Mouse (Mus musculus) intestine, embryonic 16.5 days (tissue): ENCODE results near the gene 1110051M20Rik. TPM values are rescaled to one million over a fixed set of nuclear protein-coding genes. Genes with fewer than 3 reads are reported as not detected.

ENCODE experiments used
- ATAC-seq: fragments of 200-750 bp; cut with Nextera tagmentation; 2 replicates; pipeline ENCODE4 v1.8.0; 2017; ENCODE audit warnings: moderate TSS enrichment, moderate library complexity
- H3K27ac ChIP-seq: fragments of 300-500 bp; sonication (generic); 2 replicates; pipeline ENCODE4 v1.5.1; 2014; ENCODE audit warnings: mild to moderate bottlenecking, low read length
- H3K27me3 ChIP-seq: fragments of 300-500 bp; sonication (generic); replicated peaks from 2 replicates; pipeline ENCODE4 v1.6.1; 2014; ENCODE audit warnings: low read length, control low read depth, mixed read lengths; ENCODE audit not compliant: control insufficient read depth, insufficient read depth
- H3K36me3 ChIP-seq: fragments of 300-500 bp; sonication (generic); 2 replicates; pipeline ENCODE4 v1.6.1; 2014; ENCODE audit warnings: low read length, control low read depth; ENCODE audit not compliant: control insufficient read depth, insufficient read depth
- H3K4me1 ChIP-seq: fragments of 300-500 bp; sonication (generic); 2 replicates; pipeline ENCODE4 v1.6.1; 2014; ENCODE audit warnings: low read length, control low read depth, mixed read lengths; ENCODE audit not compliant: control insufficient read depth, insufficient read depth
- H3K4me2 ChIP-seq: fragments of 300-500 bp; sonication (generic); 2 replicates; pipeline ENCODE4 v1.6.1; 2014; ENCODE audit warnings: low read depth, low read length, control low read depth
- H3K4me3 ChIP-seq: fragments of 300-500 bp; sonication (generic); 2 replicates; pipeline ENCODE4 v1.5.1; 2014; ENCODE audit warnings: mild to moderate bottlenecking, low read length
- H3K9ac ChIP-seq: fragments of 300-500 bp; sonication (generic); 2 replicates; pipeline ENCODE4 v1.6.1; 2014; ENCODE audit warnings: low read depth, low read length
- H3K9me3 ChIP-seq: fragments of 300-500 bp; sonication (generic); 2 replicates; pipeline ENCODE4 v1.6.1; 2016; ENCODE audit warnings: low read length, control low read depth; ENCODE audit not compliant: control insufficient read depth
- WGBS: fragments of 180-500 bp; shearing (Covaris S2); extraction: QIAGEN DNeasy Blood & Tissue Kit; methylation state at CpG from one replicate; pipeline ENCODE4 v1.1.7; 2014; 5-methylcytosine and 5-hydroxymethylcytosine counted together
- polyA plus RNA-seq: library from polyadenylated mRNA; unstranded; fragments of >200 nt; fragmentation: Nextera tagmentation; extraction: Ambion mirVana; gene quantifications from 2 replicates; pipeline ENCODE4 v1.2.1, GENCODE M21; 2015

Gene 1110051M20Rik
- polyA plus RNA-seq, 1 experiment from 2014 or later = 36.0 TPM

GRCm38 (mm10) chr2:91258830-91259229 is 185.7 kb downstream of the 1110051M20Rik start:
- no peak overlapping the region for H3K9ac ChIP-seq
- H3K4me3 ChIP-seq = no peak overlapping the region
- H3K4me2 ChIP-seq = no peak overlapping the region
- no peaks in the 10 kb centered on the region for H3K9me3 ChIP-seq
- 0 out of 2 replicates have a peak, but pooled peaks cover 2% of the 10 kb centered on the region for H3K36me3 ChIP-seq
- peaks cover 22% of the 10 kb centered on the region for H3K4me1 ChIP-seq
- peaks cover 2% of the 10 kb centered on the region; the same call in 1 of the 2 replicates for H3K27me3 ChIP-seq
- WGBS = 47% methylated on average over 1 of the region's 1 CpGs
- no peak overlapping the region for H3K27ac ChIP-seq
- ATAC-seq = no peak

DNA sequence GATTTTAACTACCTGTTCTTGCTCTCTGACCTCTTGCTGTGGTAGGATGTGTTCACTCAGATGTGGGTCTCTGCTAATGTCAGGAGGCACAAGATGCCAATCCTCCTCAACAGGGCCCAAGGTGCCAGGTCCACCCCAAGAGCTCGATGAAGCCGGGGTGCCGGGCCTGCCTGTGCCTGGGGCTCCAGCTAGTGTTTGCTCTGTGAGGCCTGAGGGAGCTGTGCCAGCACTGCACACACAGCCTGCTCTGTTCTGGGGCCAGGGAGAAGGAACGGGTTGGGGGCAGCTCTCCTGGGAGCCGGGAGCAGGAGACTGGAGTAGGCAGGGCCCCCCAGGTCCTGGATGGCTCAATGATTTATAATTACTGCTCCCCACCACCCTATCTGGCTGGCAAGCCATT is 186.4 kb downstream of the 1110051M20Rik start:
- H3K9me3 ChIP-seq = no peaks in the 10 kb centered on the region
- H3K27ac ChIP-seq = peak overlapping the region; percentile 17; the same call in 1 of the 2 replicates
- H3K4me1 ChIP-seq = peaks cover 22% of the 10 kb centered on the region
- H3K4me2 ChIP-seq = peak overlapping the region; percentile 96
- H3K36me3 ChIP-seq = 0 out of 2 replicates have a peak, but pooled peaks cover 2% of the 10 kb centered on the region
- peak overlapping the region; percentile 72 for H3K9ac ChIP-seq
- H3K4me3 ChIP-seq = peak overlapping the region; percentile 76
- peaks cover 2% of the 10 kb centered on the region; the same call in 1 of the 2 replicates for H3K27me3 ChIP-seq
- 55% methylated on average over 5 of the region's 5 CpGs for WGBS
- ATAC-seq = no peak

- H3K27ac ChIP-seq = peak overlapping the region; percentile 36
- ATAC-seq = peak; percentile 76
- peaks cover 2% of the 10 kb centered on the region; the same call in 1 of the 2 replicates for H3K27me3 ChIP-seq
- peak overlapping the region; percentile 96 for H3K4me2 ChIP-seq
- H3K36me3 ChIP-seq = no peaks in the 10 kb centered on the region
- whole genome bisulfite sequencing = 2% methylated on average over 22 of the region's 22 CpGs
- no peaks in the 10 kb centered on the region for H3K9me3 ChIP-seq
- H3K4me3 ChIP-seq = peak overlapping the region; percentile 76
- H3K4me1 ChIP-seq = peaks cover 22% of the 10 kb centered on the region
- peak overlapping the region; percentile 72 for H3K9ac ChIP-seq
Measured at GRCm38 (mm10) chr2:91257126-91257980, 187.2 kb downstream of the 1110051M20Rik start.

DNA sequence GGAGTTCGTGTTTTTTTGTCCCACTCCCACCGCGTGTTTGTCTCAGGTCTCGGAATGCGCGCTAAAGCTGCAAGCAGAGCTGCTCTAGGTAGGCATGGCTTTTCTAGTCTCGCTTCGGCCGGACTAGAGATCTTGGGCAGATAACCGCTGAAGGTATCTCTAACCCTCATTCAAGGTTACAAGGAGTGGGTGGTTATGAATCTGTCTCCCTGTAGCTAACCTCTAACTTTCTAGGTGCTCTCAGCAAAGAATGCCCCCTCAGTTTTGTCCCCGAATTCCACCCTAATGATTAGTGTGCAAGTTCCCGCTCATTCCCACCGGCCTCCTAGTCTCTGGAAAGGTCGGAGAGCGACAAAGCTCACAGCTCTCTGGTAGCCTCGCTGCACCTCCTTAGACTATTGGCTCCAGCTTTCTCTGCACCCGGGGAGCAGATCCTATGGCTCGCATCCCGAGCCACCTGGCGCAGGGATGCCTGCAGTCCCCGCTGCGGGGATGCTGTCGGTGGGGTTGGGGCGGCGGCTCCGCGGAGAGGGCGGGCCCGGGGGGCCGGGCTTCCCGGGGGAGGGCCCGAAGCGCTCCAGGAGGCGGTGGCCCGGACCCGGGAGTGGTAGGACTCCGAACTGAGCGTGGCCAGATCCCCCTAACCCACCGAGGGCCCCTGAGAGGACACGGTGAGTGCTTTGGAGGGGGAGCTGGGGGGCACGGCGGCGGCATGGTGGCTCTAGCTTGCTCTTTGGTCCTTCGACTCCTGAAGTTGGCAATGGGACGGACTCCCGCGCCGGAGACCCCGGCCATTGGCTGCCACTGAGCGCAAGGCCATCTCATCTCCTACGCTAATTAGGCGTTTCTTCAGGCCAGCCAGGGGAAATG is 188.0 kb downstream of the 1110051M20Rik start:
- H3K4me3 ChIP-seq = peak overlapping the region; percentile 76
- peaks cover 22% of the 10 kb centered on the region for H3K4me1 ChIP-seq
- no peaks in the 10 kb centered on the region for H3K36me3 ChIP-seq
- peaks cover 2% of the 10 kb centered on the region; the same call in 1 of the 2 replicates for H3K27me3 ChIP-seq
- peak overlapping the region; percentile 36 for H3K27ac ChIP-seq
- ATAC-seq = peak; percentile 82
- peak overlapping the region; percentile 72 for H3K9ac ChIP-seq
- no peaks in the 10 kb centered on the region for H3K9me3 ChIP-seq
- H3K4me2 ChIP-seq = peak overlapping the region; percentile 96
- WGBS = 1% methylated on average over 52 of the region's 52 CpGs

DNA sequence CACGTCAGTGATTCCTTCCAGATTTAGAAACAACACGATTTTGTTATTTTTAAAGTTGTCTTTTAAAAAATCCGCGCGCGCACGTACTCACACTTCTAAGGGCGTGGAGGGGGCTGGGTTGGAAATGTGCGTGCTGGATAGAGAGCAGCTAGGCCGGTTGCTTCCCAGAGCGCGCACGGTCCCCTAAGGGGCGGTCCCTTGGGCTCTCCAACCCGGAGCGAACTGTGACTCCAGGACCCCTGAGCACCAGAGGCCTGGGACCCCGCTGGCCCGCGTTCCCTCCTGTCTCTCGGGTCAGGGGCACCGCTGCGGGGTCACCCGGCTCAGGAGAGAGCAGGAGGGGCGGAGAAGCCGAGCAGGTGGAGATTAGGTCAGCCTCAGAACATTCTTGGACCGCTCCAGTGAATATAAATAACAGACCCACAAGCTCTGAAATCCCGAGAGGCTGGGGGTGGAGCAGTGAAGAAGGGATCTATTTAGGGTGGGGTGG is 188.8 kb downstream of the 1110051M20Rik start, which contains the start of gene Pacsin3:
Gene Pacsin3 (plus strand): TSS at position 294 of the 490 bp plus-strand sequence.
- WGBS = 3% methylated on average over 27 of the region's 27 CpGs
- H3K4me1 ChIP-seq = peaks cover 22% of the 10 kb centered on the region
- peak within 1 kb of the TSS; percentile 36 for H3K27ac ChIP-seq
- no peaks in the 10 kb centered on the region for H3K36me3 ChIP-seq
- peak; percentile 25; the same call in 1 of the 2 replicates for ATAC-seq
- H3K4me3 ChIP-seq = peak within 1 kb of the TSS; percentile 76
- H3K9ac ChIP-seq = peak within 1 kb of the TSS; percentile 72
- H3K27me3 ChIP-seq = peaks cover 2% of the 10 kb centered on the region; the same call in 1 of the 2 replicates
- no peaks in the 10 kb centered on the region for H3K9me3 ChIP-seq
- H3K4me2 ChIP-seq = peak within 1 kb of the TSS; percentile 96

DNA sequence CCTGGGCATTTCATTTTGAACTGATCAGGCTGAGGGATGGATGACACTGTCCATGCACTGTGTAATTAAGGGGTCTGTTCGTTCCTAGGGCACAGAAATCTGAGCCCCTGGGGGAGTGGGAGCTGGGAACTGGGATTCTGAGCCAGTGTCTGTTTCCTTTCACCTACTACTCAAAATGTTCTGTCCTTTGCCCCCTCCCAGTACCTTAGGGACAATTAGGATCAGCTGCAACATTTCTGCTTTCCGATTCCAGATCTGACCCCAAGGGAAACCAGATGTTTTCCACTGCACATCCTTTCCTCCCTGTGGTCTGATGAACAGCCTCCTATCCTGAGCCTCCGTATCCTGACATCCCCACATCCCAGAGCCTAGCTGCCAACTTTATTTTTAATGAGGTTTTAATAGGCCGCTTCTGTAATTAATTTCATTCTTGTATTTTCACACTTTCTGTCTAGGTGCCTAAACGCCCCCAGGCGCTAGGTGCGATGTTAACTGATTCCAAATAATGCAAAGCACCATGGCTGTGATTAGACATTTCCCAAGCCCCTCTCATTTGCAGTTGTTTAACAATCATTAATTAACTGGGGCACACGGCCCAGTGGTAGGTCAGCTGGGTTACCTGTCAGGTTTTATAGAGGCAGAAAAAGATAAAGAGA is 189.7 kb downstream of the 1110051M20Rik start:
- H3K4me1 ChIP-seq = peaks cover 22% of the 10 kb centered on the region
- no peak for ATAC-seq
- peaks cover 2% of the 10 kb centered on the region; the same call in 1 of the 2 replicates for H3K27me3 ChIP-seq
- no peaks in the 10 kb centered on the region for H3K36me3 ChIP-seq
- H3K4me3 ChIP-seq = no peak overlapping the region
- no peak overlapping the region for H3K27ac ChIP-seq
- H3K4me2 ChIP-seq = no peak overlapping the region
- H3K9me3 ChIP-seq = no peaks in the 10 kb centered on the region
- H3K9ac ChIP-seq = no peak overlapping the region
- WGBS = 40% methylated on average over 8 of the region's 8 CpGs

- WGBS = 64% methylated on average over 4 of the region's 4 CpGs
- Histone ChIP-seq H3K9me3 (no peaks in the 10 kb centered on the region), H3K27ac (no peak overlapping the region), H3K9ac (no peak overlapping the region), H3K27me3 (peaks cover 2% of the 10 kb centered on the region; the same call in 1 of the 2 replicates), H3K4me2 (no peak overlapping the region), H3K36me3 (no peaks in the 10 kb centered on the region), H3K4me3 (no peak overlapping the region), H3K4me1 (peaks cover 12% of the 10 kb centered on the region)
- no peak for ATAC-seq
Measured at GRCm38 (mm10) chr2:91252512-91252911, 192.0 kb downstream of the 1110051M20Rik start.

DNA sequence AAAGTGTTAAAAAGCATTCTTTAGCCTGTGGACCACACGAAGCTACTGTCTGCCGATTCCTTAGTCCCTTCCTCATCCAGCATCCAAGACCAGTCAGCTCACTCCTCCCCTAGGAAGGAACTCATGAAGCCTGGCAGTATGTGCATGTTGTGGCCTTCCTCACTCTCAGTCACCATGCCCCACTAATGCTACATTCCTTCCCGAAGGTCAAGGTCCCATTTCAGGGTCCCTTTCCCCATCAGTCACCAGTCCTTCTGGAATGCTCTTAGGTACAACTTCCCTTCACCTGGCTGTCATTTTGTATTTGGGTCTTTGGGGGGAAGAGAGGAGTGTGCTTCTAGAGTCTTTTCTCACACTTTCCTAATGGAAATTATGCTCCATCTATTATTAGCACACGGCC is 192.5 kb downstream of the 1110051M20Rik start:
- Histone ChIP-seq H3K4me2 (no peak overlapping the region), H3K36me3 (no peaks in the 10 kb centered on the region), H3K9me3 (no peaks in the 10 kb centered on the region), H3K9ac (no peak overlapping the region), H3K4me3 (no peak overlapping the region), H3K4me1 (peaks cover 7% of the 10 kb centered on the region; the same call in 1 of the 2 replicates), H3K27ac (no peak overlapping the region), H3K27me3 (peaks cover 2% of the 10 kb centered on the region; the same call in 1 of the 2 replicates)
- WGBS = 70% methylated on average over 4 of the region's 4 CpGs
- ATAC-seq = no peak
